Comparison of ENCODE assay signal across 29 mouse cellular contexts in genomic region chr3:109701301-109701700, GRCm38 (mm10).
DNase-seq lines count a peak whose midpoint lies in the region; ATAC-seq and TF ChIP-seq lines count a peak whose summit lies in the region.
"Had no signal": no experiment of that assay in that cellular context is flagged by ENCODE, and none has a peak within 500 bp of the region (broad histone marks: within the 10 kb centered on the region; RNA-seq: fewer than 3 reads in every experiment).

No protein-coding gene starts in this region.

- 50% methylated on average over 1 of the region's 1 CpGs for WGBS in kidney, adult 2 months
- 54% methylated on average over 1 of the region's 1 CpGs for WGBS in kidney, embryonic 15.5 days
- 67% methylated on average over 1 of the region's 1 CpGs for WGBS in kidney, embryonic 14.5 days

- no peak for TF ChIP-seq CTCF in kidney, adult 2 months (conservative IDR thresholded peaks at IDR 0.05; ENCODE audit: insufficient read depth, insufficient read length, low read depth, low read length)

- H3K9me3 ChIP-seq in kidney, embryonic 15.5 days (replicated peaks) = no peaks in the 10 kb centered on the region
- H3K9me3 ChIP-seq in kidney, embryonic 14.5 days (ENCODE audit: control insufficient read depth, low read length) = no peaks in the 10 kb centered on the region
- H3K9me3 ChIP-seq: embryonic facial prominence, embryonic 13.5 days; embryonic facial prominence, embryonic 15.5 days; forebrain, embryonic 10.5 days; forebrain, embryonic 12.5 days; G1E had no signal

- peak; percentile 36 for DNase-seq in kidney, adult 11 months
- no peak for DNase-seq in kidney, postnatal 10 days
- DNase-seq in kidney, adult 2 months = peak; percentile 66
- peak; percentile 67 for DNase-seq in kidney, adult 9 months
- DNase-seq in kidney, postnatal 36 days = peak; percentile 8 to 53
- no peak for DNase-seq in retina, postnatal 1 day
- DNase-seq: adrenal gland, postnatal 10 days; adrenal gland, postnatal 25 days; B cell, adult 2 months; cerebellum, adult 11 months; cerebellum, adult 18-20 months; cerebellum, adult 8-10 months; cerebellum, adult 9-11 months; cerebellum, postnatal 14 days; cerebellum, postnatal 36 days; embryo, embryonic 11 days had no signal

- TF ChIP-seq POLR2A in kidney, adult 2 months (IDR thresholded peaks at IDR 0.05; ENCODE audit: low read depth, low read length) = no peak

- H3K36me3 ChIP-seq in kidney, adult 2 months (ENCODE audit: control insufficient read depth, insufficient read depth, low read length) = no peaks in the 10 kb centered on the region
- H3K36me3 ChIP-seq in kidney, embryonic 15.5 days = no peaks in the 10 kb centered on the region
- H3K36me3 ChIP-seq in kidney, embryonic 14.5 days (ENCODE audit: control insufficient read depth, insufficient read depth, low read length) = no peaks in the 10 kb centered on the region
- H3K36me3 ChIP-seq: embryonic facial prominence, embryonic 13.5 days; embryonic facial prominence, embryonic 15.5 days; forebrain, embryonic 10.5 days; forebrain, embryonic 12.5 days; G1E had no signal

- no peak overlapping the region for H3K4me3 ChIP-seq in kidney, adult 2 months (ENCODE audit: insufficient read depth, low read depth, low read length)
- H3K4me3 ChIP-seq in kidney, embryonic 15.5 days (replicated peaks) = no peak overlapping the region
- H3K4me3 ChIP-seq in kidney, embryonic 14.5 days (ENCODE audit: low read length) = no peak overlapping the region
- H3K4me3 ChIP-seq: embryonic facial prominence, embryonic 13.5 days; embryonic facial prominence, embryonic 15.5 days; erythroblast, embryonic 14.5 days; forebrain, embryonic 10.5 days; forebrain, embryonic 12.5 days had no signal

- no peak for ATAC-seq in kidney, embryonic 15.5 days (replicated peaks; ENCODE audit: low FRiP score)
- ATAC-seq in kidney, embryonic 14.5 days (ENCODE audit: low FRiP score, low TSS enrichment) = no peak
- ATAC-seq: activated CD4-positive, CD25-positive, alpha-beta regulatory T cell, adult 4 months; CD4-positive, CD25-positive, alpha-beta regulatory T cell, adult 4 months; forebrain, embryonic 14.5 days; Patski had no signal

- H3K4me1 ChIP-seq in kidney, adult 2 months (ENCODE audit: control insufficient read depth, insufficient read depth, low read length) = no peaks in the 10 kb centered on the region
- H3K4me1 ChIP-seq in kidney, embryonic 15.5 days = no peaks in the 10 kb centered on the region
- H3K4me1 ChIP-seq in kidney, embryonic 14.5 days (ENCODE audit: control insufficient read depth, insufficient read depth, low read length) = no peaks in the 10 kb centered on the region
- H3K4me1 ChIP-seq: embryonic facial prominence, embryonic 13.5 days; embryonic facial prominence, embryonic 15.5 days; forebrain, embryonic 10.5 days; forebrain, embryonic 12.5 days had no signal

- no peak overlapping the region for H3K4me2 ChIP-seq in kidney, embryonic 15.5 days
- no peak overlapping the region for H3K4me2 ChIP-seq in kidney, embryonic 14.5 days (replicated peaks; ENCODE audit: low read depth, low read length)
- H3K4me2 ChIP-seq: embryonic facial prominence, embryonic 13.5 days; embryonic facial prominence, embryonic 15.5 days; forebrain, embryonic 12.5 days had no signal

- no peak overlapping the region for H3K27ac ChIP-seq in kidney, adult 2 months (ENCODE audit: insufficient read depth, low read depth, low read length)
- no peak overlapping the region for H3K27ac ChIP-seq in kidney, embryonic 15.5 days
- no peak overlapping the region for H3K27ac ChIP-seq in kidney, embryonic 14.5 days (ENCODE audit: low read depth, low read length)
- H3K27ac ChIP-seq: embryonic facial prominence, embryonic 13.5 days; embryonic facial prominence, embryonic 15.5 days; forebrain, embryonic 10.5 days; forebrain, embryonic 12.5 days had no signal

- H3K27me3 ChIP-seq in kidney, adult 2 months (replicated peaks; ENCODE audit: control insufficient read depth, insufficient read depth, low read length) = no peaks in the 10 kb centered on the region
- H3K27me3 ChIP-seq in kidney, embryonic 15.5 days = no peaks in the 10 kb centered on the region
- H3K27me3 ChIP-seq in kidney, embryonic 14.5 days (ENCODE audit: control insufficient read depth, insufficient read depth, low read length) = no peaks in the 10 kb centered on the region
- H3K27me3 ChIP-seq: CH12.LX; embryonic facial prominence, embryonic 13.5 days; embryonic facial prominence, embryonic 15.5 days; forebrain, embryonic 12.5 days; Patski had no signal

- no peak overlapping the region for H3K9ac ChIP-seq in kidney, embryonic 15.5 days
- no peak overlapping the region for H3K9ac ChIP-seq in kidney, embryonic 14.5 days (ENCODE audit: low read depth, low read length)
- H3K9ac ChIP-seq: embryonic facial prominence, embryonic 13.5 days; embryonic facial prominence, embryonic 15.5 days; forebrain, embryonic 12.5 days had no signal

Comparison
In these comparisons a context has a peak if more than half of its experiments do, and no peak if none do; other contexts are left out.
1. DNase-seq: peak in kidney, adult 11 months (single experiment), kidney, adult 2 months (single experiment), kidney, adult 9 months (single experiment) and kidney, postnatal 36 days (2 of 2); none in kidney, postnatal 10 days (single experiment) and retina, postnatal 1 day (single experiment).